Mouse (Mus musculus) naive thymus-derived CD4-positive, alpha-beta T cell, adult 2 months (primary cell): ENCODE data around the gene Fam25c.
"Not testable (repeated sequence)": the region's sequence is repeated elsewhere in the genome, so short reads cannot be mapped to it uniquely, and the experiment has no call there.

Experiments used
- DNase-seq: peaks from one replicate; pipeline ENCODE4 v3.0.0-alpha.2; 2011; ENCODE audit warnings: low read depth

Gene Fam25c

DNA sequence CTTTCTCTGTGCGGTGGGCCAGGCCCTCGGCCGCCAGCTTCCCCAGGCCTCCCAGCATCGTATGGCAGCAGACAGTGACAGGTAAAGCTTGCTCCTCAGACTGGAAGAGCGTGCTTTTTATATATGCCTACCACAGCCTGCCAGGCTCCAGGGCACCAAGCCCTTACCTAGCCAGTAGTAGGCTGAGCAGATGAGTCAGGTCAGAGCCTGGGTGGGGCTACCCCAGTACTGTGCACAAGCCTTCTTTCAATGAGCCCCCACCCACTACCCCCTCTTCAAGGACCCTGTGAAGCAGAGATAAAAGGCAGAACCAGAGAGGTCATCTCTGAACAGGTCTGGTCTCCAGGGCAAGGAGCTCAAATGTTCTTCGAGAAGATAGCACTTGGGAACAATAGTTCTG lies at the start of gene Fam25c:
Gene Fam25c, minus strand, starts transcription at position 133 of the 400 bp plus-strand sequence.
- DNase-seq = no peak

DNA sequence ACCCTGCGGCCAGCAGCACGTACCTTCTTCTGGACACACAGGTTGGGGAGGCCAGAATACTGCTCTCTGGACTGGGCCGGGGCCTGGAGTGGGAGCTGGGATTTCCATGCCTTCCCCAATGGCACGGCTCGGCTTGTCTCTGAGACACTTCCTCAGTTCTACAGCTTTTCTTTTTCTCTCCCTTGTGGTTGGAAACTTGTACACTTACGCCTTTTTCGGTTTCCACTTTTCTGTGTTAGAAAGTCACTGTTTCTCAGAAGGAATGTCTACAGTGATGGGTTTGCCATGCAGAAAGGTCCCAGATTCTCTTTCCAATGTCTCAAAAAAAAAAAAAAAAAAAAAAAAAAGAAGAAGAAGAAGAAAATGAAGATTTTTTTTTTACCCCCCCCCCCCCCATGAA lies 48.2 kb upstream of the Fam25c start:
- no peak for DNase-seq

GRCm38 (mm10) chr14:34402871-34403270 lies 47.6 kb upstream of the Fam25c start:
- no peak for DNase-seq

DNA sequence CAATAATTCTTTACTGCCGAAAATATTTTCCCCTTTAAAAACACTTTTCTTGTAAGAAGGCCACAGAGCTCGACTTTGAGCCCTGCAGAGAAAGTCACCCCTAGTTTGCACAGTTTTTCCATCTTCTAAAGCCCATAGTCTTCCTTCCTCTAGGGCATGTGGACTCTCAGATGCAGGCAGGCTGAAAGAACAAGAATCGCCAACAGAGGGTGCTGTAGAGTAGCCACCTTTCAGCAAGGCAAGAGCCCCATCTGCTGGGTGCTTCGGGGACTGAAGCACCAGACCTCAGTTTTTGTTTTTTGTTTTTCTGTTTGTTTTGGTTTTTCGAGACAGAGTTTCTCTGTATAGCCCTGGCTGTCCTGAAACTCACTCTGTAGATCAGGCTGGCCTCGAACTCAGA lies 45.9 kb upstream of the Fam25c start:
- DNase-seq = peak; percentile 87

DNA sequence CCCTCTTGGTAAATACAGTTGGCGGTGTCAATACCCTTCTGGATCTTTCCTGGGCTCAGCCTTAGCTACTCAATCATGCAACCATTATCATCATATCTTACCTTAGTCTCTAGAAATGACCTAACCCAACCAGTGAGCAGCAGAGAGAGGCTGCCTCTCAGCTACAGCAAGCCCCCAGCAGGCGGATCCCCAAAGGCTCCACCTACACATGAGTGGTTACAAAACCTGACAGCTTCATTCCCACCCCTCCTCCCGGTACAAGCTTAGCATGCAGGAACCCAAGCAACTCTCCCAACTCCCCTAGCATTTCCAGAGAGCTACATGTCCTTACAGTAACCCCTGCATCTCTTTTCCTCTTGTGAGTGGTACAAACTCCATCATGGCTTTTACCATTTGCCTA lies 44.8 kb upstream of the Fam25c start:
- no peak for DNase-seq

DNA sequence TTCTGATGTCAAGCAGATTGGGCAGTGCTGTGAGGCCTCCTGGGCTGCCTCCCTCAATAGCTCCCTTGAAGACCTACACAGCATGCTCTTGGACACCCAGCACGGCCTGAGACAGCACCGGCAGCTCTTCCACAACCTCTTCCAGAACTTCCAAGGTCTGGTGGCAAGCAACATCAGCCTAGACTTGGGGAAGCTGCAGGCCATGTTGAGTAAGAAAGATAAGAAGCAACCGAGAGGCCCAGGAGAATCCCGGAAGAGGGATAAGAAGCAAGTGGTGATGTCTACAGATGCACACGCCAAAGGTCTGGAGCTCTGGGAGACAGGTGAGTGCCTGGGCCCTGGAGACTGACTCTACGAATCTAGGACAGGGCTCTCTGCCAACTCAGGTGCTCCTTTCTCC lies 44.1 kb upstream of the Fam25c start:
- DNase-seq = no peak

DNA sequence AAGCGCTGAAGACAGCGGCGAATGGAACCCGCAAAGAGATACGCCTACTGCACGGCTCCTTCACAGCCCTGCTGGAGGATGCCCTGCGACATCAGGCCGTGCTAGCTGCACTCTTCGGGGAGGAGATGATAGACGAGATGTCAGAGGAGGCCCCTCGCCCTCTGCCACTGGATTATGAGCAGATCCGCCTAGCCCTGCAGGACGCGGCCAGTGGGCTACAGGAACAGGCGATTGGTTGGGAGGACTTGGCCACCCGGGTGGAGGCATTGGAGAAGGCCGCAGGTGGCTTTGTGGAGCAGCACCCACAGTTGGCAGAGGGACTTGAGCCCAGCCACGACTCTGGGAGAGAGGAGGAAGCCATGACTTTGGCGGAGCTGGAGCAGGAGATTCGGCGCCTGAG lies 43.7 kb upstream of the Fam25c start:
- no peak for DNase-seq

DNA sequence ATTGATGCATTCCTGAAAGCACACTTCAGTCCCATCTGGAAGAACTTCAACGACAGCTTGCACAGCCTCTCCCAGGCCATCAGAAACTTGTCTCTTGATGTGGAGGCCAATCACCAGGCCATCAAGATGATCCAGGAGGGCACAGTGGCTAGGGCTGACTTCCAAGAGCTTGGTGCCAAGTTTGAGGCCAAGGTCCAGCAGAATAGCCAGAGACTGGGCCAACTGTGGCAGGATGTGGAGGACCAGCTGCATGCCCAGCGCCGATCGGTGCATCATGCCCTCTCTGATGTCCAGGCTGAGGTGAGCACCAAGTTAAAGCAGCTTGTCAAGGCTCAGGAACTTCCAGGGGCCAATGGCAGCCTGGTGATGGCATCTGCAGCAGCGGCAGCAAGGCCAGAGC lies 42.6 kb upstream of the Fam25c start:
- DNase-seq = no peak

DNA sequence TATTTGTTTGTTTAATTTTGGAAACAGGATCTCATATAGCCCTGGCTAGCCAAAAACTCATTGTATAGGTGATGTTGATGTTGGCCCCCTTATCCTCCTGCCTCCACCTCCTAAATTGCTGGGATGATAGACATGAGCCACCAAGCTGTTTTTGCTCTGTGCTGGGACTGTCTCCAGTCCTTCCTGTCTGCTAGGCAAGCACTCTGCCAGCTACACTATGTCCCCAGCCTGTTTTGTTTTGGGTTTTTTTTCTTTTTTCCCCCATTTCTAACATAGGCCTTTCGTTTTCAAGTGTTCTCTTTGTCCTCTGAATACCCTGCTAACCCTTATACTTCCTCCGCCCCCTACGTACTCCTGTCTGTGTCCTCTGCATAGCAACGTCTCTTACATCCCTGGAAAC lies 38.1 kb upstream of the Fam25c start:
- DNase-seq = no peak

DNA sequence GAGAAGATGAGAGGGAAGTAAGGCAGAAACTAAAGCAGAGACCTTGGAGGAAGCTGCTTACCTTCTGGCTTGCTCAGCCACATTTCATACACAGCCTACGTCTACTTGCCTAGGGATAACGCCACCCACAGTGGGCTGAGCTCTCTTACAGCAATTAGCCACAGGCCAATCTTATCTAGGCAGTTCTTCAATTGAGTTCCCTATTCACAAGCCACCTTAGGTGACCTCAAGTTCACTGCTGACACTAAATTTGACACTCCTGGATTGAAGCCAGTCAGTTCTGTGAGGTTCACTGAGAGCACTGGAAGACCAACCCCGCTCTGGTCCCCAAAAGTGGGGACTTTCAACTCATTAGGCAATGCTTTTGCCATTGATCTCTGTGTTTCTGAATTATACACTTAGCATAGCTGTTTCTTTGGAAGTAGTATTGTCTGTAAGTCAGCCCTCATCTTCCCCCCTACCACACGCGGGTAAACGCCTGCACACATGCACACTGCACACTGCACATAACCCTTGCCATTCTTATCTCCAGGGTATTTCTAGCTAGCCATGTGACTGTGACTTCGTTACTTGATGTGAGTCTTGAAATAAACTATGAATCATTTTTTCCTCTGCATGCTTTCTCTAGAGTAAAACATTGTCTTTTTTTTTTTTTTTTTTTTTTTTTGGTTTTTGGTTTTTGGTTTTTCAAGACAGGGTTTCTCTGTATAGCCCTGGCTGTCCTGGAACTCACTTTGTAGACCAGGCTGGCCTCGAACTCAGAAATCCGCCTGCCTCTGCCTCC lies 27.9 kb upstream of the Fam25c start:
- no peak for DNase-seq

DNA sequence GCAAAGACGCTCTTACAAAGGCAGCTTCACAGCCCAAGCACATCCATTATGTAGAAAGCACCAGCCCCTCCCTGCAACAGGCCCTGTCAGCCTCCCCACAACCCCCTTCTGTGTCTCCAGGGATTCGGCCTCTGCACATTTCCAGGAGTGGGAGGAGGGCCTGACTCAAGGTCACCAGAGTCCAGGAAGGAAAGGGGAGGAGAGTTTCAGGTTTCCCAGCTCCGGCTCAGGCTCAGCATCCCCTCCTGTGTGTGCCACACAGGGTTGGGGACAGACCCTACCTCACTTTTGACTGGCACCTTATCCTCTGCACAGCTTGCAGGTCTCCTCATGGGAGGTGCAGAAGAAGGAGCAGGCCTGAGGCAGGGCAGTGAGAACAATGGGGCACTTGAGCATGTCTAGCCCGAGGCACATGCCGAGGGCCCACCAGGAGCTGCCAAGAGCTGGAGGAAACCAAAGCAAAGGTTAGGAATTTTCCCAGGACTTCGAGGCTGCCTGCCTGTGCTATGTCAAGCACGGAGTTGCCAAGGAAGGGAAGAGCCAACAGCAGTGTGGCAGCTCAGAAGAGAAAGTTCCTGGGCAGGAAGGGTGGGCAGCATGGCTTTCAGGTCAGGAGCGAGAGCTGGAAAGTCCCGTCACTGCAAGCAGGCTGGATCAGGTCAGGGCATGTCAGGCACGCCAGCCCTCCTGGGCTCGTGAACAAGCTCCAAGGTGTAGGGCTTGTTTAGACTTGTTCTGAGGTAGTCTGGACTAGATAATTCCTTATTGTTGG lies 23.5 kb upstream of the Fam25c start:
- DNase-seq = no peak

GRCm38 (mm10) chr14:34377121-34377520 lies 21.9 kb upstream of the Fam25c start:
- DNase-seq = no peak

GRCm38 (mm10) chr14:34375941-34376340 lies 20.7 kb upstream of the Fam25c start:
- no peak for DNase-seq

DNA sequence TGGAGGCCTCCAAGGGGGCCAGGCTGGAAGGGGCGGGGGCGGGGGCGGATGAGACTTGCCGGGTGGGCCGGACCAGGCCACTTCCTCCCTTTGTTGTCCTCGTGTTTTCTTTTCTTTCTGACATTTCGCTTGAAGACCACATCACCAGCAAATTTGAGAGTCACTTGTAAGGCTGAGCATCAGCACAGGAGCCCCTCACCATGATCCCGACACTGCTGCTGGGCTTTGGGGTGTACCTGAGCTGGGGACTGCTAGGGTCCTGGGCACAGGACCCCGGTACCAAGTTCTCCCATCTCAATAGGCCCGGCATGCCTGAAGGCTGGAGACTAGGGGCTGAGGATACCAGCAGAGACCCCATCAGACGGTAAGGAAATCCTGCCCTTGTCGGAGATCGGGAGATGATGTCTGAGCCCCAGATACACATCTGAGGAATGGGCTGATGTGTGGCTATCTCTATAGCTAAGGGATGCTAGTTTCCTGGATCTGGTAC lies 20.2 kb upstream of the Fam25c start, which contains the start of gene Mmrn2:
Gene Mmrn2, plus strand, starts transcription at position 51 of the 490 bp plus-strand sequence.
- DNase-seq = no peak

DNA sequence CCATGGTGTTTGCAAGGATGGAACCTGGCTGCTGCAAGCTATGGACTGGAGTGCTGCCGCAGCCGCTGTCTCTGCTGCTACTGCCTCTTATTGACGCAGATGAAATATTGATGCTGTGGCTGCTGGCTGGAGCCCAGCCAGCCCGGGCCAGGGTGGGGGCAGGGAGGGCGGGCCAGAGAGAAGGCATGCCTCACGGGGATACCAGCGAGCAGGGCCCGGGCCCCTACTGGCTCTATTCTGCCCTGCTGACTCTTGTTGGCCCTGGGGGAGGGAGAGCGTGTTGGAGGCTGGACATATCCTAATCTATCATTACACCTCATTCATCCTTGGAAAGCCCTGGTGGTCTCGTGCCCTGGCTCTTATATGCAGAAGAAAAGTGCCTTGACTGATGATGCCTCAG lies 19.3 kb upstream of the Fam25c start, which contains the start of gene Sncg:
Gene Sncg, minus strand, starts transcription at position 213 of the 400 bp plus-strand sequence.
- DNase-seq = no peak

DNA sequence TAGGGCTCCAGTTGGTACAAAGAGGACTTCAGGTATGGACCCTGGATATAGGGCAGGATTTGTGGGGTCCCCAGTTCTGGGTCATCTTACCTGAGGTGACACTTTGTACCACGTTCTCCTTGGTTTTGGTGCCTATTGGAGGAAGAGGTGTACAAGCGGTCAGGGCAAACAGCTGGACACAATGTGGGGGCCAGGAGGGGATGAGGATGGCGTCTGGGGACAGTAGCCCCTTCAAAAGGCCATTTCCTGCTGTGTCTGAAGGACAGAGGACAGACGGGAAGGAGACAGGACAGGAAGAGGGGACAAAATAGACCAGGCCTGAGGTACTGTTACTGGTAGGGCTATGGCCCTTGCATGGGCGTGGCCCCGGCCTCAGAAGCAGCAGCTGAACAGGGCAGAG lies 18.3 kb upstream of the Fam25c start:
- no peak for DNase-seq

- DNase-seq = no peak
Observed at GRCm38 (mm10) chr14:34372646-34373045, 17.4 kb upstream of the Fam25c start.

DNA sequence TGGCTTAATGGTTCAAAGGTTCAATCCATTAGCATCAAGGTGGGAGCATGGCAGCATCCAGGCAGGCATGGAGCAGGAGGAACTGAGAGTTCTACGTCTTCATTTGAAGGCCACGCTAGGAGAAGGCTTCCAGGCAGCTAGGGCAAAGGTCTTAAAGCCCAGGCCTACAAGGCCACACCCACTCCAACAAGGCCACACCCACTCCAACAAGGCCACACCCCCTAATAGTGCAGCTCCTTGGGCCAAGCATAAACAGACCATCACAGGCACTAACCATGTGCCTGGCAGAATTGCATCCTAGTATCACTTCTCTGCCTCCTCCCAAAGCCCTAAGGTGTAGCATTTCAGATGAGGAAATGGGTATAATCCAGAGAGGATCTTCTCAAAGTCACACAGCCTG lies 16.5 kb upstream of the Fam25c start:
- no peak for DNase-seq

GRCm38 (mm10) chr14:34370921-34371320 lies 15.7 kb upstream of the Fam25c start:
- no peak for DNase-seq

DNA sequence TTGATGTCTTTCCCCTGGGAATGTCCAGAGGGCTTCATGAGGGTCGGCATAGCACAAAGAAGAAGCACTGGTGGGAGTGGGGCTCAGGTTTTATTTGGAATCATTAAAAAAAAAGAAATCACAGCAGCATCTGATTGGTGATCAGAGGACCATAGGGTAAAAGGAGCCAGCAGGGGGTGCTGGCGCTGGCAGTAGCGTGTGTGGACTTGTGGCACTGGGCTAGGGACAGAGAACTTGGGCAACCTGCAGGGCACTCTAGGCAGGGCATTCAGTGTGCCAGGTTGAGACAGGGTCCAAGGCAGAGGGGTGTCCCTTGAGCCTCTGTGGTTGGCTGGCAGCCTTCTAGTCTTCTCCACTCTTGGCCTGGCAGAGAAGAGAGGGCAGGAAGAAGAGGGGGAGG lies 15.0 kb upstream of the Fam25c start:
- DNase-seq = no peak

GRCm38 (mm10) chr14:34365147-34365507 lies 9.9 kb upstream of the Fam25c start:
- DNase-seq = no peak

- DNase-seq = not testable (repeated sequence)
Observed at GRCm38 (mm10) chr14:34364254-34365146, 9.3 kb upstream of the Fam25c start.
